ENCODE assay signal across 29 mouse cellular contexts in the genomic region with DNA sequence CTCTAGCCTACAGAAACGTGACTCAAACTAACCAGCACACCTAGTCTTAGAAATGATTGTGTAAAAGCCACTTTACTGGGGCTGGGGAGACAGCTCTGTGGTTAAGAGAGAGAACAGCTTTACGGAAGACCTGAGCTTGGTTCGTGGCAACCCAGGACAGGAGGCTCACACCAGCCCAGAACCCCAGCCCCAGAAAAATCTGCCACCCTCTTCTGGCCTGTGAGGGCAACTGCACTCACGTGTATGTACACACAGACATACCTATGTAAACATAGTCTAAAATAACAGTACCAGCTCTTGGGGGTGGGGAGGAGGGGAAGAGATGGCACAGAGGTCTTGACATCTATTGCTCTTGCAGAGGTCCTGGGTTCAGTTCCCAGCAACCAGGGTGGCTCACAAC. TPM values are rescaled to one million over a fixed set of nuclear protein-coding genes. Genes with fewer than 3 reads are reported as not detected.
DNase-seq lines count a peak whose midpoint lies in the region; ATAC-seq and TF ChIP-seq lines count a peak whose summit lies in the region.
"Had no signal": no experiment of that assay in that cellular context is flagged by ENCODE, and none has a peak within 500 bp of the region (broad histone marks: within the 10 kb centered on the region; RNA-seq: fewer than 3 reads in every experiment).

No protein-coding gene starts in this region.

- no peaks in the 10 kb centered on the region for H3K4me1 ChIP-seq in lung, postnatal 0 days (ENCODE audit: insufficient read depth, low read depth, low read length)
- H3K4me1 ChIP-seq in forebrain, embryonic 11.5 days (replicated peaks; ENCODE audit: control insufficient read depth, insufficient read depth, low read length) = no peaks in the 10 kb centered on the region
- H3K4me1 ChIP-seq: embryonic facial prominence, embryonic 12.5 days; embryonic facial prominence, embryonic 15.5 days; forebrain, embryonic 13.5 days; heart, embryonic 10.5 days; heart, embryonic 13.5 days had no signal

- TF ChIP-seq EP300 in lung, postnatal 0 days (IDR thresholded peaks at IDR 0.05) = no peak

- peaks cover 6% of the 10 kb centered on the region; the same call in 1 of the 2 replicates for H3K36me3 ChIP-seq in lung, postnatal 0 days (ENCODE audit: insufficient read depth, low read length)
- no peaks in the 10 kb centered on the region; the same call in 1 of the 2 replicates for H3K36me3 ChIP-seq in forebrain, embryonic 11.5 days (ENCODE audit: control insufficient read depth, insufficient read depth, low read length)

- H3K4me3 ChIP-seq in lung, postnatal 0 days (ENCODE audit: low read depth, low read length) = no peak overlapping the region
- no peak overlapping the region for H3K4me3 ChIP-seq in forebrain, embryonic 11.5 days (ENCODE audit: low read depth, low read length)
- H3K4me3 ChIP-seq: embryonic facial prominence, embryonic 12.5 days; embryonic facial prominence, embryonic 15.5 days; erythroblast, embryonic 14.5 days; forebrain, embryonic 13.5 days; heart, adult 2 months; heart, embryonic 10.5 days; heart, embryonic 13.5 days had no signal

- no peaks in the 10 kb centered on the region for H3K27me3 ChIP-seq in lung, postnatal 0 days (replicated peaks; ENCODE audit: insufficient read depth, low read length)
- no peaks in the 10 kb centered on the region for H3K27me3 ChIP-seq in forebrain, embryonic 11.5 days (ENCODE audit: control insufficient read depth, insufficient read depth, low read length)
- H3K27me3 ChIP-seq: embryonic facial prominence, embryonic 12.5 days; embryonic facial prominence, embryonic 15.5 days; forebrain, embryonic 13.5 days; heart, embryonic 13.5 days had no signal

- 79% methylated on average over 4 of the region's 4 CpGs for WGBS in lung, postnatal 0 days
- WGBS in forebrain, embryonic 11.5 days = 94% methylated on average over 4 of the region's 4 CpGs

- no peak for ATAC-seq in lung, postnatal 0 days
- no peak for ATAC-seq in forebrain, embryonic 11.5 days (replicated peaks; ENCODE audit: low FRiP score)
- ATAC-seq: forebrain, embryonic 13.5 days; forebrain, embryonic 16.5 days; hindbrain, postnatal 0 days; inflammation-experienced regulatory T-cells, adult 6 months; intestine, embryonic 16.5 days had no signal

- DNase-seq in heart, adult 11 months = peak; percentile 44
- no peak for DNase-seq in heart, adult 18-20 months
- no peak for DNase-seq in lung, postnatal 0 days (ENCODE audit: low spot score)
- DNase-seq in lung, postnatal 10 days = no peak
- DNase-seq in R1 (ENCODE audit: low read depth, low spot score) = peak; percentile 66
- DNase-seq in right cerebral cortex, postnatal 36 days (ENCODE audit: low spot score in 2 of 2) = no peak
- no peak for DNase-seq in adrenal gland, postnatal 4 days (ENCODE audit: low spot score in 2 of 2)
- no peak for DNase-seq in forebrain, embryonic 11.5 days (ENCODE audit: low spot score)
- DNase-seq: adrenal gland, postnatal 10 days; adrenal gland, postnatal 36 days; cerebellum, adult 11 months; cerebellum, adult 2 months; cerebellum, adult 9-11 months; cerebellum, postnatal 25 days; gastrocnemius, postnatal 14 days; heart, adult 2 months; heart, postnatal 14 days; heart, postnatal 4 days had no signal

- no peak overlapping the region for H3K27ac ChIP-seq in lung, postnatal 0 days (ENCODE audit: low read length)
- H3K27ac ChIP-seq in forebrain, embryonic 11.5 days (ENCODE audit: low read depth, low read length) = no peak overlapping the region
- H3K27ac ChIP-seq: embryonic facial prominence, embryonic 12.5 days; embryonic facial prominence, embryonic 15.5 days; forebrain, embryonic 13.5 days; heart, adult 2 months; heart, embryonic 10.5 days; heart, embryonic 13.5 days; hindbrain, embryonic 14.5 days; hindbrain, postnatal 0 days had no signal

- TF ChIP-seq CTCF in lung, postnatal 0 days (IDR thresholded peaks at IDR 0.05) = 0 out of 2 replicates have a peak, but pooled peaks have one; percentile 2

- H3K4me2 ChIP-seq in lung, postnatal 0 days (replicated peaks; ENCODE audit: low read depth, low read length) = no peak overlapping the region
- no peak overlapping the region for H3K4me2 ChIP-seq in forebrain, embryonic 11.5 days (ENCODE audit: low read depth, low read length, severe bottlenecking)
- H3K4me2 ChIP-seq: embryonic facial prominence, embryonic 12.5 days; embryonic facial prominence, embryonic 15.5 days; forebrain, embryonic 13.5 days; heart, embryonic 13.5 days; hindbrain, embryonic 14.5 days had no signal

- no peak overlapping the region for H3K9ac ChIP-seq in lung, postnatal 0 days (replicated peaks; ENCODE audit: low read depth)
- H3K9ac ChIP-seq in forebrain, embryonic 11.5 days (ENCODE audit: low read length) = no peak overlapping the region
- H3K9ac ChIP-seq: embryonic facial prominence, embryonic 12.5 days; embryonic facial prominence, embryonic 15.5 days; forebrain, embryonic 13.5 days; heart, embryonic 13.5 days; hindbrain, embryonic 14.5 days had no signal

- H3K9me3 ChIP-seq in lung, postnatal 0 days (ENCODE audit: low read length) = no peaks in the 10 kb centered on the region
- H3K9me3 ChIP-seq in forebrain, embryonic 11.5 days (ENCODE audit: control insufficient read depth, low read length) = no peaks in the 10 kb centered on the region
- H3K9me3 ChIP-seq: embryonic facial prominence, embryonic 12.5 days; embryonic facial prominence, embryonic 15.5 days; forebrain, embryonic 13.5 days; heart, embryonic 10.5 days; heart, embryonic 13.5 days had no signal

RNA-seq across cellular contexts. Expression of gene Sdhaf4, which starts 10.0 kb away (rescaled TPM):
- total RNA-seq in heart, adult 18-20 months (2021) = 10 to 100 TPM; 93.0 to 94.6 TPM
- 80.7 and 84.3 TPM in 2 replicates for polyA plus RNA-seq in lung, postnatal 0 days (2015; fragmentation: Nextera tagmentation; extraction: Ambion mirVana)
- 10 to 100 TPM; 59.2 to 71.4 TPM for total RNA-seq in adrenal gland, postnatal 4 days (2021)
- 75.8 and 84.5 TPM in 2 replicates for polyA plus RNA-seq in forebrain, embryonic 11.5 days (2014; fragmentation: Nextera tagmentation; extraction: Ambion mirVana)
- polyA plus RNA-seq: erythroblast, embryonic 14.5 days had no signal

Comparison
In these comparisons a context has a peak if more than half of its experiments do, and no peak if none do; other contexts are left out.
1. DNase-seq: peak in heart, adult 11 months (single experiment) and R1 (single experiment); none in heart, adult 18-20 months (0 of 2), lung, postnatal 0 days (single experiment), lung, postnatal 10 days (single experiment), right cerebral cortex, postnatal 36 days (0 of 2), adrenal gland, postnatal 4 days (0 of 2) and forebrain, embryonic 11.5 days (single experiment).